ENCODE assay signal across 17 mouse cellular contexts in the genomic region with DNA sequence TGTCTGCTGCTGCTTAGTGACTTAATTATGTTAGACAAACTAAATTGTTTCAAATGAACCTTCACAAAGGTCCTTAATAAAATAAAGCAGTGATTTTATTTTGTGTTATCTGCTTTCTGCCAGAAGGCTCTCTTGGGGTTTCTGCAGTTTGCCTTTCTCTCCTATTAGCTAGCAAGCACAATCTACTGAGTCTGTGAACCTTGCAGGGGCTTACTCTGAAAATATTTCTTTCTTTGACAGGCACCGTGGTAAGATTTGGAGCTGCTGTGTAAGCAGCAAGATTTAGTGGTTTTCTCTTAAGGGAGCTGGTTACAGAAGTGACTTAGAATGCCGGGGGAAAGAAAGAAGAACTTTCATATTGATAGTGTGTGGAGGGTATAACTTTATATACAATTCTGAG.
DNase-seq lines count a peak whose midpoint lies in the region; ATAC-seq lines count a peak whose summit lies in the region.
"Had no signal": no experiment of that assay in that cellular context is flagged by ENCODE, and none has a peak within 500 bp of the region (broad histone marks: within the 10 kb centered on the region; RNA-seq: fewer than 3 reads in every experiment).

No protein-coding gene starts in this region.

- intact Hi-C loops in left cerebral cortex, postnatal 4 days (cut with DNase I), result no loop called here

- H3K4me1 ChIP-seq in neural tube, embryonic 12.5 days, result 0 out of 2 replicates have a peak, but pooled peaks cover 3% of the 10 kb centered on the region
- no peaks in the 10 kb centered on the region for H3K4me1 ChIP-seq in midbrain, embryonic 14.5 days (ENCODE audit: control insufficient read depth, insufficient read depth, low read length)
- H3K4me1 ChIP-seq: forebrain, embryonic 13.5 days; liver, embryonic 13.5 days had no signal

- H3K9ac ChIP-seq in neural tube, embryonic 12.5 days, result no peak overlapping the region
- H3K9ac ChIP-seq in midbrain, embryonic 14.5 days (replicated peaks; ENCODE audit: low read length), result no peak overlapping the region
- H3K9ac ChIP-seq: forebrain, embryonic 13.5 days; liver, embryonic 13.5 days had no signal

- H3K36me3 ChIP-seq in neural tube, embryonic 12.5 days, result no peaks in the 10 kb centered on the region
- no peaks in the 10 kb centered on the region for H3K36me3 ChIP-seq in midbrain, embryonic 14.5 days (ENCODE audit: control insufficient read depth, insufficient read depth, low read length)
- H3K36me3 ChIP-seq: liver, embryonic 13.5 days had no signal

- no peak overlapping the region for H3K27ac ChIP-seq in neural tube, embryonic 12.5 days
- no peak overlapping the region for H3K27ac ChIP-seq in midbrain, embryonic 14.5 days (replicated peaks; ENCODE audit: low read depth, low read length)
- H3K27ac ChIP-seq: forebrain, embryonic 13.5 days; liver, embryonic 13.5 days had no signal

- 0 out of 2 replicates have a peak, but pooled peaks have one; percentile 44 for ATAC-seq in neural tube, embryonic 12.5 days (ENCODE audit: low FRiP score, low read depth)
- ATAC-seq in midbrain, embryonic 14.5 days (ENCODE audit: low FRiP score, low TSS enrichment), result no peak; the same call in 1 of the 2 replicates
- ATAC-seq: lung, postnatal 0 days had no signal

- no peak overlapping the region for H3K4me2 ChIP-seq in neural tube, embryonic 12.5 days (replicated peaks)
- no peak overlapping the region for H3K4me2 ChIP-seq in midbrain, embryonic 14.5 days (ENCODE audit: low read length)
- H3K4me2 ChIP-seq: forebrain, embryonic 13.5 days; liver, embryonic 13.5 days had no signal

- H3K9me3 ChIP-seq in neural tube, embryonic 12.5 days, result no peaks in the 10 kb centered on the region
- no peaks in the 10 kb centered on the region for H3K9me3 ChIP-seq in midbrain, embryonic 14.5 days (ENCODE audit: control insufficient read depth, low read length)
- H3K9me3 ChIP-seq: forebrain, embryonic 13.5 days; liver, embryonic 13.5 days had no signal

- peak; percentile 17 for DNase-seq in embryo, embryonic 11 days
- DNase-seq in embryo, embryonic 10 days (ENCODE audit: low spot score), result no peak
- no peak for DNase-seq in neural tube, embryonic 10.5 days (ENCODE audit: extremely low spot score, low spot score)
- DNase-seq in midbrain, embryonic 14.5 days, result peak; percentile 68
- DNase-seq in retina, postnatal 1 day, result peak; percentile 5
- no peak for DNase-seq in adrenal gland, postnatal 4 days (ENCODE audit: low spot score in 2 of 2)
- no peak for DNase-seq in left cerebral cortex, postnatal 4 days
- DNase-seq: adrenal gland, adult 8-10 months; cerebellum, adult 11-12 months; cerebellum, postnatal 36 days; gastrocnemius, postnatal 25 days; layer of hippocampus, postnatal 36 days; liver, embryonic 13.5 days; thymus, adult 18-20 months had no signal

- WGBS in neural tube, embryonic 12.5 days, result 44% methylated on average over 2 of the region's 2 CpGs
- 38% methylated on average over 2 of the region's 2 CpGs for WGBS in midbrain, embryonic 14.5 days

- H3K27me3 ChIP-seq in neural tube, embryonic 12.5 days (replicated peaks), result no peaks in the 10 kb centered on the region
- no peaks in the 10 kb centered on the region for H3K27me3 ChIP-seq in midbrain, embryonic 14.5 days (ENCODE audit: control insufficient read depth, insufficient read depth, low read length)
- H3K27me3 ChIP-seq: forebrain, embryonic 13.5 days; liver, embryonic 13.5 days had no signal

- no peak overlapping the region for H3K4me3 ChIP-seq in neural tube, embryonic 12.5 days
- H3K4me3 ChIP-seq in midbrain, embryonic 14.5 days (replicated peaks; ENCODE audit: low read depth, low read length), result no peak overlapping the region
- H3K4me3 ChIP-seq: forebrain, embryonic 13.5 days; liver, embryonic 13.5 days had no signal

Comparison
In these comparisons a context has a peak if more than half of its experiments do, and no peak if none do; other contexts are left out.
1. DNase-seq: peak in embryo, embryonic 11 days (single experiment), midbrain, embryonic 14.5 days (single experiment) and retina, postnatal 1 day (single experiment); none in embryo, embryonic 10 days (single experiment), neural tube, embryonic 10.5 days (single experiment), adrenal gland, postnatal 4 days (0 of 2) and left cerebral cortex, postnatal 4 days (single experiment).